Mouse (Mus musculus) midbrain, postnatal 0 days (tissue): ENCODE data around the gene Pmpca. TPM values are rescaled to one million over a fixed set of nuclear protein-coding genes. Genes with fewer than 3 reads are reported as not detected.

Experiments used
- ATAC-seq: fragments of 200-750 bp; cut with Nextera tagmentation; 2 replicates; pipeline ENCODE4 v1.8.0; 2017; ENCODE audit warnings: moderate number of reproducible peaks, mild to moderate bottlenecking, moderate TSS enrichment, moderate library complexity; ENCODE audit not compliant: low FRiP score
- DNase-seq: peaks from one replicate; pipeline ENCODE4 v3.0.0-alpha.2; 2015; ENCODE audit warnings: low spot score
- H3K27ac ChIP-seq: fragments of 300-500 bp; sonication (generic); 2 replicates; pipeline ENCODE4 v1.5.1; 2014; ENCODE audit warnings: low read depth, mild to moderate bottlenecking, low read length, mixed read lengths
- H3K27me3 ChIP-seq: fragments of 300-500 bp; sonication (generic); 2 replicates; pipeline ENCODE4 v1.6.1; 2014; ENCODE audit warnings: low read length, control low read depth, mixed read lengths; ENCODE audit not compliant: insufficient read depth
- H3K36me3 ChIP-seq: fragments of 300-500 bp; sonication (generic); 2 replicates; pipeline ENCODE4 v1.6.1; 2014; ENCODE audit warnings: low read length, control low read depth, mixed read lengths; ENCODE audit not compliant: insufficient read depth
- H3K4me1 ChIP-seq: fragments of 300-500 bp; sonication (generic); 2 replicates; pipeline ENCODE4 v1.6.1; 2014; ENCODE audit warnings: mild to moderate bottlenecking, control low read depth, antibody characterized with exemption, low read length, mixed read lengths; ENCODE audit not compliant: insufficient read depth
- H3K4me2 ChIP-seq: fragments of 300-500 bp; sonication (generic); 2 replicates; pipeline ENCODE4 v1.6.1; 2014; ENCODE audit warnings: low read depth, mild to moderate bottlenecking, low read length, mixed read lengths; ENCODE audit not compliant: poor library complexity, severe bottlenecking
- H3K4me3 ChIP-seq: fragments of 300-500 bp; sonication (generic); 2 replicates; pipeline ENCODE4 v1.5.1; 2014; ENCODE audit warnings: low read depth, mild to moderate bottlenecking, low read length, moderate library complexity
- H3K9ac ChIP-seq: fragments of 300-500 bp; sonication (generic); replicated peaks from 2 replicates; pipeline ENCODE4 v1.6.1; 2014; ENCODE audit warnings: mild to moderate bottlenecking, low read length, moderate library complexity, mixed read lengths; ENCODE audit not compliant: poor library complexity, severe bottlenecking
- H3K9me3 ChIP-seq: fragments of 300-500 bp; sonication (generic); 2 replicates; pipeline ENCODE4 v1.6.1; 2016; ENCODE audit warnings: low read length, control low read depth
- CTCF ChIP-seq: IDR thresholded peaks from 2 replicates; pipeline ENCODE4 v1.5.1; 2016; ENCODE audit warnings: antibody characterized with exemption, mild to moderate bottlenecking
- WGBS: fragments of 180-500 bp; shearing (Covaris S2); extraction: QIAGEN DNeasy Blood & Tissue Kit; methylation state at CpG from one replicate; pipeline ENCODE4 v1.1.7; 2014; 5-methylcytosine and 5-hydroxymethylcytosine counted together
- polyA plus RNA-seq: library from polyadenylated mRNA; unstranded; fragments of >200 nt; fragmentation: Nextera tagmentation; extraction: Ambion mirVana; gene quantifications from 2 replicates; pipeline ENCODE4 v1.2.1, GENCODE M21; 2015
- total RNA-seq: library from RNA; depleted of rRNA; stranded (reverse); fragments of >200 nt; gene quantifications from 2 replicates; pipeline ENCODE4 v1.2.3, GENCODE M21; 2014

Gene Pmpca
- total and polyA plus RNA-seq, 2 experiments from 2014 or later = 64.8 to 85.1 TPM

- peaks cover 9% of the 10 kb centered on the region for H3K4me1 ChIP-seq
- peaks cover 37% of the 10 kb centered on the region for H3K36me3 ChIP-seq
- no peak overlapping the region for H3K9ac ChIP-seq
- no peaks in the 10 kb centered on the region for H3K27me3 ChIP-seq
- 90% methylated on average over 4 of the region's 4 CpGs for WGBS
- no peaks in the 10 kb centered on the region for H3K9me3 ChIP-seq
- ATAC-seq = no peak
- no peak overlapping the region for H3K27ac ChIP-seq
- no peak for DNase-seq
- no peak for TF ChIP-seq CTCF
- no peak overlapping the region for H3K4me2 ChIP-seq
- H3K4me3 ChIP-seq = no peak overlapping the region
These were observed 52.1 kb downstream of the Pmpca start for GRCm38 (mm10) chr2:26441261-26441660.

- 78% methylated on average over 5 of the region's 5 CpGs for whole genome bisulfite sequencing
- no peak for ATAC-seq
- Histone ChIP-seq H3K27ac (no peak overlapping the region), H3K4me2 (no peak overlapping the region), H3K9ac (no peak overlapping the region), H3K4me1 (peaks cover 13% of the 10 kb centered on the region), H3K9me3 (no peaks in the 10 kb centered on the region), H3K36me3 (peaks cover 37% of the 10 kb centered on the region), H3K27me3 (no peaks in the 10 kb centered on the region), H3K4me3 (no peak overlapping the region)
- DNase-seq = no peak
- no peak for TF ChIP-seq CTCF
These were observed 52.5 kb downstream of the Pmpca start for GRCm38 (mm10) chr2:26441688-26442087.

DNA sequence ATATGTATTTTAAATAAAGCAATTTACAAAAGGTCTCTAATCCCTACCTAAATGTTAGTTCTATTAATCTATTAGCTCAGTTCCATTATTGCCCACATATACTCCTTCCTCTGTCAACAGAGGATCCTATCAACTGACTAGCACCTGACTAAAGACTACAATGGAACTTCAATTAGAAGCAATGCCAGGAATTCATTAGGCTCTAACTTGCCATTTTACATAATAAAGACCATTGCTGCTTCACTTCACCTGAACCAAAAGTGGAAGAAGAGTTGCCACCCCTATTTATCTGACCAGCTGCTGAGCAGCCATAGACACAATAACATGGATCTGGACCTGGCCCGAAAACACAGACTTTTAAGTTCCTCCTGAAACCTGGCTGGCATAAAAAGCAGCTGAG is 53.7 kb downstream of the Pmpca start:
- no peak for TF ChIP-seq CTCF
- Histone ChIP-seq H3K4me3 (no peak overlapping the region), H3K36me3 (peaks cover 33% of the 10 kb centered on the region), H3K27me3 (no peaks in the 10 kb centered on the region), H3K27ac (no peak overlapping the region), H3K9ac (no peak overlapping the region), H3K4me2 (no peak overlapping the region), H3K4me1 (peaks cover 17% of the 10 kb centered on the region), H3K9me3 (no peaks in the 10 kb centered on the region)
- ATAC-seq (no peak), DNase-seq (no peak)
- 81% methylated on average over 1 of the region's 1 CpGs for WGBS

- Histone ChIP-seq H3K9me3 (no peaks in the 10 kb centered on the region), H3K4me1 (peaks cover 17% of the 10 kb centered on the region)
- WGBS = 62% methylated on average over 3 of the region's 3 CpGs
These were observed 54.7 kb downstream of the Pmpca start for GRCm38 (mm10) chr2:26443876-26444275.

DNA sequence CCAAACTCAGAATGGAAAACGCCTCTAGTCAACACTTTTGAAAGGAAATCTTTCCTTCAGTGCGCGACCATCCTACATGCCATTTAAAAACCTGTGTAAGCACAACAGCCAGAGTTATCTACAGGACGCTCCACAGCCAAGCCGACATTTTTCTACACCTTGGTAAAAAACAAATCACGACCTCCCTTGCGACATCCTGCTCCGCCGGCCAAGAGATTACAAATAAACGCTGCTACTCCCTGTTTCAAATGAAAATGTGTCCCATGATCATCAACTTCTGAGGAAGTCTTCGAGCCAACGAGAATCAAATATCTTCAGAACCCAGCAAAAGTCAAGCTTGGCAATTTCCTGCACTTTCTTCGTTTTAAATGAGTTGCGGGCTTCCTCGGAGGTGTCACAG is 55.2 kb downstream of the Pmpca start:
- ATAC-seq (no peak), DNase-seq (no peak)
- Histone ChIP-seq H3K9ac (peak overlapping the region; percentile 87), H3K27ac (peak overlapping the region; percentile 90; the same call in 1 of the 2 replicates), H3K4me3 (peak overlapping the region; percentile 86), H3K4me2 (peak overlapping the region; percentile 64), H3K27me3 (no peaks in the 10 kb centered on the region), H3K4me1 (peaks cover 17% of the 10 kb centered on the region), H3K9me3 (no peaks in the 10 kb centered on the region), H3K36me3 (peaks cover 23% of the 10 kb centered on the region)
- TF ChIP-seq CTCF = no peak
- WGBS = 7% methylated on average over 15 of the region's 15 CpGs

More at GRCm38 (mm10) chr2:26443876-26444275, 54.7 kb downstream of the Pmpca start:
- Histone ChIP-seq H3K27me3 (no peaks in the 10 kb centered on the region), H3K4me3 (peak overlapping the region; percentile 86), H3K9ac (peak overlapping the region; percentile 87), H3K36me3 (peaks cover 27% of the 10 kb centered on the region), H3K27ac (no peak overlapping the region), H3K4me2 (peak overlapping the region; percentile 64)
- no peak for DNase-seq
- no peak for TF ChIP-seq CTCF
- ATAC-seq = no peak

GRCm38 (mm10) chr2:26444946-26445665 is 56.0 kb downstream of the Pmpca start, which contains the start of gene Sec16a:
Gene Sec16a (minus strand): TSS chr2:26445216.
- peak; percentile 94 for ATAC-seq
- under 1% methylated on average over 60 of the region's 61 CpGs for WGBS
- Histone ChIP-seq H3K4me1 (peaks cover 20% of the 10 kb centered on the region), H3K27ac (peak within 1 kb of the TSS; percentile 90), H3K9me3 (no peaks in the 10 kb centered on the region), H3K9ac (peak within 1 kb of the TSS; percentile 87), H3K36me3 (peaks cover 15% of the 10 kb centered on the region), H3K4me3 (peak within 1 kb of the TSS; percentile 86), H3K4me2 (peak within 1 kb of the TSS; percentile 92), H3K27me3 (no peaks in the 10 kb centered on the region)
- peak; percentile 100 for DNase-seq
- no peak for TF ChIP-seq CTCF
